Mouse (Mus musculus): ENCODE data around the gene Mecom.

- TF ChIP-seq CTCF (IDR thresholded peaks at IDR 0.05; ENCODE audit: borderline replicate concordance, extremely low read depth, insufficient read depth, insufficient read length) (no peak), POLR2A (IDR thresholded peaks at IDR 0.05; ENCODE audit: borderline replicate concordance, extremely low read depth, insufficient read depth, insufficient read length, poor library complexity, severe bottlenecking) (no peak)
These were observed 59.0 kb downstream of the Mecom start for GRCm38 (mm10) chr3:30488808-30489207.

Measured in brain, embryonic 14.5 days (tissue).